Mouse (Mus musculus) stomach, embryonic 15.5 days (tissue): ENCODE measurements around the gene Coasy. TPM values are rescaled to one million over a fixed set of nuclear protein-coding genes. Genes with fewer than 3 reads are reported as not detected.
A peak's percentile ranks its signal among the peaks of the same experiment; 100 is the strongest.

ENCODE experiments used
- ATAC-seq: fragments of 200-750 bp; cut with Nextera tagmentation; 2 replicates; pipeline ENCODE4 v1.8.0; 2017; ENCODE audit warnings: low read depth, moderate number of reproducible peaks, moderate TSS enrichment; ENCODE audit not compliant: insufficient read depth, low FRiP score
- H3K27ac ChIP-seq: fragments of 300-500 bp; sonication (generic); 2 replicates; pipeline ENCODE4 v1.5.1; 2015; ENCODE audit warnings: mild to moderate bottlenecking, inconsistent platforms
- H3K27me3 ChIP-seq: fragments of 300-500 bp; sonication (generic); replicated peaks from 2 replicates; pipeline ENCODE4 v1.6.1; 2015; ENCODE audit warnings: inconsistent platforms
- H3K36me3 ChIP-seq: fragments of 300-500 bp; sonication (generic); 2 replicates; pipeline ENCODE4 v1.6.1; 2015; ENCODE audit warnings: inconsistent platforms
- H3K4me1 ChIP-seq: fragments of 300-500 bp; sonication (generic); 2 replicates; pipeline ENCODE4 v1.6.1; 2015; ENCODE audit warnings: inconsistent platforms
- H3K4me2 ChIP-seq: fragments of 300-500 bp; sonication (generic); 2 replicates; pipeline ENCODE4 v1.6.1; 2015; ENCODE audit warnings: mild to moderate bottlenecking, inconsistent platforms
- H3K4me3 ChIP-seq: fragments of 300-500 bp; sonication (generic); replicated peaks from 2 replicates; pipeline ENCODE4 v1.5.1; 2015; ENCODE audit warnings: inconsistent platforms
- H3K9ac ChIP-seq: fragments of 300-500 bp; sonication (generic); 2 replicates; pipeline ENCODE4 v1.6.1; 2015; ENCODE audit warnings: inconsistent platforms
- H3K9me3 ChIP-seq: fragments of 300-500 bp; sonication (generic); 2 replicates; pipeline ENCODE4 v1.6.1; 2016; ENCODE audit warnings: inconsistent platforms
- WGBS: fragments of 180-500 bp; shearing (Covaris S2); methylation state at CpG from one replicate; pipeline ENCODE4 v1.1.7; 2015; 5-methylcytosine and 5-hydroxymethylcytosine counted together
- polyA plus RNA-seq: library from polyadenylated mRNA; unstranded; fragments of >200 nt; fragmentation: Nextera tagmentation; extraction: Ambion mirVana; gene quantifications from 2 replicates; pipeline ENCODE4 v1.2.1, GENCODE M21; 2015

Coasy gene
- polyA plus RNA-seq, 1 experiment from 2014 or later = 38.5 TPM

GRCm38 (mm10) chr11:101081659-101082058 lies 706 bp upstream of the Coasy start:
- Histone ChIP-seq H3K4me1 (peaks cover 36% of the 10 kb centered on the region), H3K27me3 (peaks cover 43% of the 10 kb centered on the region), H3K27ac (peak overlapping the region; percentile 92), H3K36me3 (no peaks in the 10 kb centered on the region), H3K9me3 (no peaks in the 10 kb centered on the region), H3K4me3 (peak overlapping the region; percentile 88), H3K4me2 (peak overlapping the region; percentile 84), H3K9ac (peak overlapping the region; percentile 37; the same call in 1 of the 2 replicates)
- WGBS = 6% methylated on average over 10 of the region's 10 CpGs
- ATAC-seq = no peak

DNA sequence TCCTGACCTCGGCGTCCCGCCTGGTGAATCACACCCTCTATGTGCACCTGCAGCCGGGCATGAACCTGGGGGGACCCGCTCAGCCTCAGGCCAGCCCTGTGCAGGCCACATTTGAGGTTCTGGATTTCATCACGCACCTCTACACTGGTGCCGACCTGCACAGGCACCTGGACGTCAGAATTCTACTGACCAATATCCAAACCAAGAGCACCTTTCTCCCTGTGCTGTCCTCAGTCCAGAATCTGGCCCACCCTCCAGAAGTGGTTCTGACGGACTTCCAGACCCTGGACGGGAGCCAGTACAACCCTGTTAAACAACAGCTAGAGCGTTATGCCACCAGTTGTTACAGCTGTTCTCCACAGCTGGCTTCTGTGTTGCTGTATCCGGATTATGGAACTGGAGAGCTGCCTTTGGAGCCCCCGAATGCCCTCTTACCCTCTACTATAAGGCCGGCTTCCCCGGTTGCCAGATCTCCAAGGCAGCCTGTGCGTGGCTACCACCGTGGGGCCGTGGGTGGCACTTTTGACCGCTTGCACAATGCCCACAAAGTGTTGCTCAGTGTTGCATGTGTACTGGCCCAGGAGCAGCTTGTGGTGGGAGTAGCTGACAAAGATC lies 825 bp downstream of the Coasy start:
- peaks cover 29% of the 10 kb centered on the region for H3K27me3 ChIP-seq
- peaks cover 47% of the 10 kb centered on the region for H3K4me1 ChIP-seq
- H3K9me3 ChIP-seq = no peaks in the 10 kb centered on the region
- H3K4me3 ChIP-seq = peak overlapping the region; percentile 88
- 0 out of 2 replicates have a peak, but pooled peaks have one; percentile 2 for ATAC-seq
- peak overlapping the region; percentile 92 for H3K27ac ChIP-seq
- H3K4me2 ChIP-seq = peak overlapping the region; percentile 84
- peak overlapping the region; percentile 89 for H3K9ac ChIP-seq
- 31% methylated on average over 19 of the region's 19 CpGs for WGBS
- no peaks in the 10 kb centered on the region for H3K36me3 ChIP-seq

- Histone ChIP-seq H3K4me2 (no peak overlapping the region), H3K4me3 (no peak overlapping the region)
- ATAC-seq = no peak
These were observed 1.9 kb downstream of the Coasy start for GRCm38 (mm10) chr11:101084246-101084645.

GRCm38 (mm10) chr11:101084811-101085210 lies 2.4 kb downstream of the Coasy start:
- H3K9ac ChIP-seq = no peak overlapping the region
- H3K9me3 ChIP-seq = no peaks in the 10 kb centered on the region
- peaks cover 4% of the 10 kb centered on the region for H3K36me3 ChIP-seq
- no peak overlapping the region for H3K4me2 ChIP-seq
- WGBS = 90% methylated on average over 12 of the region's 12 CpGs
- H3K4me3 ChIP-seq = no peak overlapping the region
- H3K27me3 ChIP-seq = peaks cover 12% of the 10 kb centered on the region
- H3K27ac ChIP-seq = no peak overlapping the region
- H3K4me1 ChIP-seq = peaks cover 45% of the 10 kb centered on the region
- no peak for ATAC-seq

More at GRCm38 (mm10) chr11:101084246-101084645, 1.9 kb downstream of the Coasy start:
- H3K27ac ChIP-seq = no peak overlapping the region
- no peaks in the 10 kb centered on the region for H3K9me3 ChIP-seq
- peaks cover 3% of the 10 kb centered on the region; the same call in 1 of the 2 replicates for H3K36me3 ChIP-seq
- no peak overlapping the region for H3K9ac ChIP-seq
- WGBS = 83% methylated on average over 14 of the region's 14 CpGs
- peaks cover 18% of the 10 kb centered on the region for H3K27me3 ChIP-seq
- peaks cover 50% of the 10 kb centered on the region for H3K4me1 ChIP-seq

- Histone ChIP-seq H3K4me3 (no peak overlapping the region), H3K27ac (peak overlapping the region; percentile 87), H3K4me2 (no peak overlapping the region), H3K36me3 (peaks cover 4% of the 10 kb centered on the region), H3K4me1 (peaks cover 44% of the 10 kb centered on the region), H3K9ac (no peak overlapping the region; the same call in 1 of the 2 replicates), H3K9me3 (no peaks in the 10 kb centered on the region), H3K27me3 (peaks cover 4% of the 10 kb centered on the region; the same call in 1 of the 2 replicates)
- WGBS = 90% methylated on average over 18 of the region's 18 CpGs
- no peak for ATAC-seq
These were observed 3.4 kb downstream of the Coasy start for GRCm38 (mm10) chr11:101085617-101086322.

DNA sequence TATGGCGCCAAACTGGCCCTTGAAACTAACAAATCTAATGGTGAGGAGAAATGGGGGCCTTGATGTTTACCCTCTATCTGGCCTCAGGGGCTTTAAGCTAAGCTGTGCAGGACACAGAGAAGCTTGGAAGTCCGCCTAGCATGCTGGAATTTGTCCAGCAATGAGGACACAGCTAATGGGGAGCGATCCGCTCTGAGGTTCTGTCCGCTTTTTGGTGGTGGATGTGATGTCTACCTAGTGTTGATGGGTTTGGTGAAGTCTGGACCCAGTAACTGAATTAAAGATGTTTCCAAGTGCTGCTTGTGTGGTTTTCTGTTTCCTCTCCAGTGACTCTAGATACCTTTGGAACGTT lies 3.9 kb downstream of the Coasy start:
- Histone ChIP-seq H3K36me3 (peaks cover 9% of the 10 kb centered on the region), H3K27ac (peak overlapping the region; percentile 87), H3K27me3 (0 out of 2 replicates have a peak, but pooled peaks cover 3% of the 10 kb centered on the region), H3K9ac (peak overlapping the region; percentile 12; the same call in 1 of the 2 replicates), H3K4me1 (peaks cover 43% of the 10 kb centered on the region), H3K4me2 (peak overlapping the region; percentile 93), H3K4me3 (peak overlapping the region; percentile 77), H3K9me3 (no peaks in the 10 kb centered on the region)
- no peak for ATAC-seq
- 78% methylated on average over 6 of the region's 6 CpGs for WGBS

GRCm38 (mm10) chr11:101086756-101087681 lies 4.7 kb downstream of the Coasy start, which contains the start of gene Mlx:
Gene Mlx (plus strand): TSS chr11:101087277.
- WGBS = 1% methylated on average over 50 of the region's 52 CpGs
- H3K27ac ChIP-seq = peak within 1 kb of the TSS; percentile 87
- H3K9me3 ChIP-seq = no peaks in the 10 kb centered on the region
- peak within 1 kb of the TSS; percentile 93 for H3K4me2 ChIP-seq
- ATAC-seq = peak; percentile 84
- peak within 1 kb of the TSS; percentile 73 for H3K9ac ChIP-seq
- H3K27me3 ChIP-seq = no peaks in the 10 kb centered on the region
- H3K4me1 ChIP-seq = peaks cover 36% of the 10 kb centered on the region
- H3K4me3 ChIP-seq = peak within 1 kb of the TSS; percentile 77
- H3K36me3 ChIP-seq = peaks cover 17% of the 10 kb centered on the region

DNA sequence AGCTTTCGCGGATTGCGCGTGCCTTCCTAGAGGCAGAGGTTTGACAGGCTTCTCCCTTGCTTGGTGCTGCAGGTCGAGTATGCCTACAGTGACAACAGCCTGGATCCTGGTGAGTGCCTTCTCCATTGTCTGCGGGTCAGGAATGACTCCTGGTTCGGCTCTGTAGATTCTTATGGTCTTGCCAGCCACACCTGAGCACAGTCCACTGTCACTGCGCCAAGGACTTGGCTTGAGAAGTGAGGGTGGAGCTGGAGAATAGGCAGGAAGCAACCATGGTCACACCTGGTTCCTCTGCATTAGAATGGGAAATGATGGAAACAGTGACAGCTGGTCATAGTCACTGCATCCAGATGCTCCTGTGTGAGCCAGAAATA lies 5.3 kb downstream of the Coasy start:
- Histone ChIP-seq H3K4me3 (peak overlapping the region; percentile 77), H3K27ac (peak overlapping the region; percentile 87), H3K9me3 (no peaks in the 10 kb centered on the region), H3K9ac (peak overlapping the region; percentile 73), H3K27me3 (no peaks in the 10 kb centered on the region), H3K36me3 (peaks cover 23% of the 10 kb centered on the region), H3K4me1 (peaks cover 36% of the 10 kb centered on the region), H3K4me2 (peak overlapping the region; percentile 93)
- WGBS = 9% methylated on average over 8 of the region's 8 CpGs
- no peak for ATAC-seq

DNA sequence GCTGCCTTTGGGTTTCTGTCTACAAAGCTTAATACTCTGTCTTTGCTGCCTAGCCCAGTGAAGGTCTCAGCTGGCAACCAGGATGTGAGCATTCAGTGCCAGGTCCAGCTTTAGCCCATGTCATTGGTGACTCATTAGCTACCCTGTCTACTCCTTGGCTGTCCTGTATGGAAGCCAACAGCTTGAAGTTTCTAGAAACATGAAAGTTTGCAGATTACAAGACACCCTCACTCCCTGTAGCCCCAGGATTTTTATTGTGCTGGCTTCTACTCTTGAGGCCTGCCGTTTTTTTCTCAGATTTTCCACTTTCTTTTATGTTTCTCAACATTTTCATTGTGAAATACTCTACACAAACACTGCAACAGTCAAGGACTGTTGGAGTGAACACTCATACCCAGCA lies 7.6 kb downstream of the Coasy start:
- Histone ChIP-seq H3K4me3 (no peak overlapping the region), H3K27me3 (no peaks in the 10 kb centered on the region), H3K9me3 (no peaks in the 10 kb centered on the region), H3K4me1 (peaks cover 34% of the 10 kb centered on the region), H3K9ac (no peak overlapping the region), H3K4me2 (no peak overlapping the region), H3K36me3 (peaks cover 32% of the 10 kb centered on the region), H3K27ac (no peak overlapping the region)
- 83% methylated on average over 1 of the region's 1 CpGs for WGBS
- ATAC-seq = no peak

- peak overlapping the region; percentile 50; the same call in 1 of the 2 replicates for H3K9ac ChIP-seq
- peak overlapping the region; percentile 57; the same call in 1 of the 2 replicates for H3K27ac ChIP-seq
- peak overlapping the region; percentile 83 for H3K4me3 ChIP-seq
- under 1% methylated on average over 18 of the region's 18 CpGs for WGBS
- H3K27me3 ChIP-seq = no peaks in the 10 kb centered on the region
- no peaks in the 10 kb centered on the region for H3K9me3 ChIP-seq
- H3K4me1 ChIP-seq = peaks cover 8% of the 10 kb centered on the region
- no peak for ATAC-seq
- peaks cover 58% of the 10 kb centered on the region for H3K36me3 ChIP-seq
- peak overlapping the region; percentile 96 for H3K4me2 ChIP-seq
These were observed 12.6 kb downstream of the Coasy start for GRCm38 (mm10) chr11:101094930-101095313.

DNA sequence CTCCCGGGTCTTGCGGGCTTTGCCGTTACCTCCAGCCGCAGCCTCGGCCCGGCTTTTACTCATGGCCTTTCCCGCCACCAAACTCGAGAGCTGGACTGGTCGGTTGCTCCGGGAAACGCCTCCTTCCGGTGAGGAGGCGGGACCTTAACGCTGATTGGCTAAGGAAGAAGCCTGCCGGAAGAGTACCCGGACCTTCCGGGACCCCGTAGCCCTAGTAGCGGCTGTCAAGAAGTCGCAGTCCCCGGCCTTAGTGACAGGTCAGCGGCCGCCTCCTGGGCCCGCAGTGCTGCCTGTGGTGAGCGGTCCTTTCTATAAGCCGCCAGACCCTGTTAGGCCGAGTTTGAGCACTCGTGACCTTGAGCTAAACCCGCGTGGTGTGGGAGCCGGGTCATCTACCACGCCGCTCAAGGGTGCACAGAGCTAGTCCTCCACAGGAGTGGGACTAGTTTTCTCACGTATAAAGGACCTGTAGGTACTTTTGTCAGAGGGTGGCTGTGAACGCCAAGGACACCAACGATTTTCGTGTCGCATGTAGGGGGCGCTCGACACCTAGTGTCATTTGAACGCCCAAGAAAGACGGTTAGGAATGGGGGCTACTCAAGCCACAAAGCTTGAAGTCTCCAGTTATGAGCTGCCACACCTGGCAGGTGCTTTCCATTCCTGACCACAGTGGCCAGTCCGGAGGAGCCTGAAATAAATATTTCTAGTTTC lies 13.1 kb downstream of the Coasy start, which contains the start of gene Psmc3ip:
TSS of gene Psmc3ip (minus strand) at position 123 of the 711 bp plus-strand sequence.
- Histone ChIP-seq H3K36me3 (peaks cover 58% of the 10 kb centered on the region), H3K9ac (peak within 1 kb of the TSS; percentile 55), H3K27ac (peak within 1 kb of the TSS; percentile 94), H3K4me2 (peak within 1 kb of the TSS; percentile 96), H3K9me3 (no peaks in the 10 kb centered on the region), H3K27me3 (no peaks in the 10 kb centered on the region), H3K4me1 (peaks cover 8% of the 10 kb centered on the region), H3K4me3 (peak within 1 kb of the TSS; percentile 83)
- peak; percentile 96 for ATAC-seq
- WGBS = under 1% methylated on average over 43 of the region's 43 CpGs
